Mouse (Mus musculus): ENCODE measurements around the gene Cerkl.

Cerkl gene

DNA sequence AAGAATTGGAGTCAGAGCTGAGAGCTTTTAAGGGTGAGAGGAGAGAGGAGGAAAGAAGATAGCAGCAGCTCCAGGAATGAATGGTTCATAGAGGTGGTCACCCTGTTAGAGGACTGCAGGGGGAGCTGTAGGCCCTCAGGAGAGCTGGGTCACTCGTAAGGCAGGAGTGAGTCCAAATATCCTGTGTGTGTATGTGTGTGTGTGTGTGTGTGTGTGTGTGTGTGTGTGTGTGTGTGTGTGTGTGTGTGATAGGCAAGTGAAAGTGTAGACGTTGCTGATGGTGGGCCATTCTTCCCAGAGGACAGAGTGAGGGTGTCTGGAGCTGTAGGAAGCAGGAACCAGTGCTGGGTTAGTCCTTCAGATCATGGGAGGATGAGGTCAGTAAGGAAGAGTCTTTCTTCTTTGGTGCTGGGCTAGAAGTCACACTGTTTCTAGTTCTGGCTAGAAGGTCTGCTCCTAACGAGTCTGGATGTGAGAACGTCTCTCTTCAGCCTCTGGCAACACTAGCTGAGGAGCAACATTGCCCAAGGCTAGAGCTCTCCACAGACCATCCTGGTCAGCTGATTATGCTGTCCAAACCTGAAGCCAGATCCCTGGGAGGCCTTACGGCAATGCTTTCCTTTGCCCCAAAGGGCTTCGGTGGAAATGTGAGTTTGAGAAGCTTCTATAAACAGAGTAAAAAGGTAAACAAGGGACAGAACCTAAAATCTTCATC, 83.9 kb downstream of the Cerkl start:
- no peak for DNase-seq (ENCODE audit: low spot score in 2 of 2)

DNA sequence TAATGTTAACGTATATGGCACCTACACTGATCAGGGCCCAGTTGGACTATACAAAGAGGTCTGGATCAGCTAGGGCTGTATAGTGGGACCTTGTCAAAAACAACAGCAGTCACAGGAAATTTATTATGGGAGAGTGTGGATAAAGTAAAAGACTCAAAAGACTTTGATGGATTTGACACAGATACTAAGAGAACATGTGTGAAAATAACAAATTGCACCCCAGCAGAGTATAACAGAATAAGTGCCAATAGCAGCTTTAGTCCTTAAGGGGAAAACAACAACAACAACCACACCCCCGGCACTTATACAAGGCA, 84.5 kb downstream of the Cerkl start:
- no peak for DNase-seq (ENCODE audit: low spot score in 2 of 2)

DNA sequence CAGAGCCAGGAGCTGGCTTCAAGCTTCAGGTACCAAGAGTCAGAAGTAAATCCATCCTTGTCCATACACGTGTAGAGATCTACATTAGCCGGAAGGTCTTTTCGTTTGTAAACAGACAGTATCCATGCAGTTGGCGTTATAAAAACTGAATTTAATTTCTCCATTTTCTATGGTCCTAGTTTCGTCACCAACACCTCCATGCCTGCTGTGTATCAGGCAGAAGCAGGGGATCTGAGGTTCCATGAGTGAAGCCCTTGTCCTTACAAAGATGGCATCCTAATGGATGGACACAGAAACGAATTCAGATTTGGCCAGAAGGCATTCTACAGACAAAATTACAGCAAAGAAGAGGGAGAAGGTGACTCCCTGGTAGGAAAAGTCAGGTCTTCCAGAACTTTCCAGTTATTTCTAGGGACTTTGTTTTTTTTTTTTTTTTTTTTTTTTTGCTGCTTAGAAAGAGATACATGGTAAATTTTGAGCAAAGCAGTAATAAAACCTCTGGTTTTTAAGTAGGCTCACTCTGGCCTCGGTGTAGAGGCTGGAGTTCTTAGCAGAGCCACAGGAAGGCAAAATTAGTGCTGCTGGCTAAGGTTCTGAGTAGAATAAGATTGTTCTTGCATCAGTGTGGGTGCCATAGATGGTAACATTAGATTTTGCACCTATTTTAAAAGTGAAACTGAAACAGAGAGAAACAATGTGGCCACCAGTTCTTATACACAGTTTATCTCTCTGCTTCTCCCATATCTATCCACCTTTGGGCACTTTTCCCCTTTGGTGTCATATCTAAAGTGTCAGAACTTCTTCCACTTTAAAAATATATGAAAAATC, 85.0 kb downstream of the Cerkl start:
- DNase-seq (ENCODE audit: low spot score in 2 of 2), result no peak

DNA sequence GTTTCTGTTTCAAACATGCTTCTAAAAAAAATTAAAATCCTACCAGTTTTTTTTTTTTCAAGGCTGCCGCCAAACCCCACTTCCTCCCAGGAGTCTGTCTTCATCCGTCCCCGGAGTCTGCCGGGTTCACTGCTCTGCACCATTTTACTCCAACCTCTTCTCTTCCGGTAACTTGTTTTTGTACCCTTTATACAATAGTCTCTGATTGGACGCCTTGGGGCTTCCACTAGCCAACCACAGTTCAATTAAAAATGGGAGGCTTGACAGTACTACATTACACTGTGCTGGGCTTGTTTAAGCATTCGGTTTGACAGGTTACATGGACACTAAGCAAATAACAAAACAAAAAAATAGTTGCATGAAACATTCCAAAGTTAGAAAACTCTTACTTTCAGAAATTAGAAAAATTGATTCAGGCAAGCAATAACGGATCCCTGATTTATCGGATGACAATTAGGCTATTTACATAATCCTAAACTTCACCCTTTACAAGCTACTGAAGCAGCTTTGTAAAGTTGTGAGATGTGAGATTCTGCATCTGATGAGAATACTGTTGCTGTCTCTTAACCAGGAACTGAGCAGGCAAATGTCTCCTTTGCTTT, 85.8 kb downstream of the Cerkl start:
- no peak for DNase-seq (ENCODE audit: low spot score in 2 of 2)

DNA sequence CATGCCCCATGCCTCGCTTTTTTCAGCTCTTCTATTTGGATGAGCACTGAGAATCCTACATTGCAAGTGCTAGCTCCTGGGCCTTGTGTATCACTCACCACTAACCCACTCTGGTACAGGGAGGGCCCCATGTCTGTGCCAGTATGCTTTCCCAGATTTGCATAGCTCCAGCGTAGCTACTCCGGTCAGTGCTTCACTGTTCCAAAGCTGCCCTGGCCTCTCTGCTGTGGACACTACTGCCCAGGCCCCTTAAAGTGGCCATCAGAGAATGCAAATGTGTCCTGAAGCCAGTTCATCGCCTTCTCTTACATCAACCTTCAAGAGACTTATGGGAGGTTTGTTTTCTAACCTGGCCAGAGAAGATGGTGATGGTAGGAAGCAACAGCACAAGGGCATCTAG, 86.7 kb downstream of the Cerkl start:
- no peak for DNase-seq (ENCODE audit: low spot score in 2 of 2)

DNA sequence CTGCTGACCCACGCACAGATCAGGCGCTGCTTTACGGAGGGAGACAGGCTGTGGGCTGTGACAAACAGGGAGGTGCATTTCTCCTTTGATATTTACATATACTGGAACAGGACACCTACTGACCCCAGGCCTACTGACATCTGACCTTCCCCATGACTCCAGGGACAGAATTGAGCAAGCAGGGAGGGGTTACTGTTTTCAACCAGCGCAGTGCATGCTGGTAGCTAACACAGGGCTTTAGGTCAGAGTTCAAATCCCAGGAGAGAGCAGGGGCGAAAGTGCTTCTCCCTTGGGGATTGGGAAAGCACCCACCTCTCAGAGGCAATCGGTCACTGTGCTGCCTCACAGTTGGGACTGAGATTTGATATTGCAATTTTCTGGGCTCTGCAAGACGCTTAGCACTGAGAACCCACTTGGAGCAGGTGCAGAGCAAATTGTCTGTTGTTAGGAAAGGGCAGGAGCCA, 87.5 kb downstream of the Cerkl start:
- no peak for DNase-seq (ENCODE audit: low spot score in 2 of 2)

DNA sequence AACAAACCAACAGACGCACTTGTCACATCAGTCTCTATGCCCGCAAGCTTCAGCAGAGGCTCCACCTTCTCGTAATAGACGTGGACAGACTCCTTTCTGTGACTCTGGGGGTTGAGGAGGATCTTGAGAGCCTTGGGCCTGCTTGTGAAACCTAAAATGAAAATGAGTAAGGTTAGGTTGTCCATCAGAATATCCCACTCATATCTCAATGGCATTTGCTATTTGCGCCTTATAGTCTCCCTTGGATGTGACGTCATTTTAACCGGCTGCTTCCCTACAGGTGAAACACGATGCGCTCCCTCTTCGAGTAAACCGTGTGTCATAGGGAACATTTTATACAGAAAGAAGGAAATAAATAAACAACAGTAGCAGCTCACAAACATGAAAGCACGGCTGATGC, 87.9 kb downstream of the Cerkl start:
- DNase-seq (ENCODE audit: low spot score in 2 of 2), result no peak

DNA sequence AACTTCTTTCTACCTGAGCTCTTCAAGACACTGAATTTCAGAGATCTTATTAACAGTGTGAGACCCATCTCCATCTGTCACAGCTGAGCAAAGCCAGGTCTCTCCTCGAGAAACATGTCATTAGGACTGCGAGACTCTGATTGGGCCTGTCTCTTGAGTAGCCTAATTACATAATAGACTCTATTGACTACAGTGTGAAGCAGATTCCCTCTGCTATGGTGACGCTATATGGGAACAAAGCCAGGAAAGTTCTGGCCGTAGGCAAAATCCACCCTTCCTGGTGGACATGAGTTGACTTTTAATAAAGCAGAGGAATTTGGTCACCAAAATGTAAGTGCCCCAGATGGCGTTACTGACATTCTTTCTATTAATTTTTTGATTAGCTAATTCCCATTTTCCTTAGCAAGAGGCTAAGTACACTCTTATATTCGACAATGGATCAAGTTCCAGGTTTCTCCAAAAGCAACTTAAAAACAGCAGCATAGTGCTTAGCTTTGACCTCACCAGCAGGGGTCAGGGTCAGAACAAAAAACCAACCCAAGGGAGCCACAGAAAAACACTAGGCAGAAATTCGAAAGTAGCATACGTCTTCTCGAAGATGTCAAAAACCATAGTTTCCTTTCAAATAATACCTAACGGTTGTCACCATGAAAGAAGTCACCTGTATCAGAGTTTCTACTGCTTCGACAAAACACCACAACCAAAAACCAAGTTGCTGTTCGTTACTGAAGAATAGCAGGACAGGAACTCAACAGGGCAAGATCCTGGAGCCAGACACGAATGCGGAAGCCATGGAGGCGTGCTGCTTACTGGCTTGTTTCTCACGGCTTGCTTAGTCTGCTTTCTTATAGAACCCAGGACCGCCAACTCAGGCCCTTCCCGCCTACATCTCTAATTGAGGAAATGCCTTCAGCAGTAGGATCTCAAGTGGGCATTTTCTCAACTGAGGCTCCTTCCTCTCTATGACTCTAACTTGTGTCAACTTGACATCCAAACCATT, 88.8 kb downstream of the Cerkl start:
- DNase-seq (ENCODE audit: low spot score in 2 of 2), result no peak

DNA sequence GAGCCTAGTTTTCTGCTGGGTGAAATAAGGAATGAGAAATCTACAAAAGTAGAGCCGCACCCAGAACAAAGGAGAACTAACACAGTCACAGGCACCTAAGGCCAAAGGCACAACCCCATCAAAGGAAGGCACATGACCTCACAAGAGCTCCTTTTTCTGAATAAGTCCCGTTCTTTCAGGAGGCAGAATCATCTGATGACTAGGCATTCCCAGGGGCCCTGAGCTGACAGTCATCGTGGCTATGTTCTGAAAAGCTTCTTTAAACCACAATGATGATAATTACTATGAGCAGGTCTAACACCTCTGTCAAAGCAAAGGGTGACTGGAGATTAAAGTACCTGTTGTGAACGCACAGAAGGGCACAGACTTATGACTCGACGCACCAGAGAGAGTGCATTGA, 92.7 kb downstream of the Cerkl start:
- no peak for DNase-seq (ENCODE audit: low spot score in 2 of 2)

DNA sequence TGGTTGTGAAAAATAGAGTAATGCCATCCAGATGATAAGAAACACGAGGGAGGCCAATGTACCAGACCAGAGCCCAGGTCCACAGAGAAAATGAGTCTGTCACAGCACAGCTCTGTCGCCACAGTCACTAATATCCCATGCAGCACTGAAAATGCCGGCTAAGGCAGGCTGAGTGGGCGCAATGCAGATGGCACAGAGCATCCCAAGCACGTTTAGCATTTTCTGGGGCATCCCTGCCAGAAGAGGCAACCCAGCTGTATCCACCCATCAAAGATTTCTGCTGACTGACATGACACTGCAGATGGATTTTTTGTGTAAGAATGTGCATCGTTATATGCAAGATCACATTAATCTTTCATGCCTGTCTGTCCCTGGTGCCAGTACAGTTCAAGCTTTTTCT, 94.6 kb downstream of the Cerkl start:
- no peak for DNase-seq (ENCODE audit: low spot score in 2 of 2)

DNA sequence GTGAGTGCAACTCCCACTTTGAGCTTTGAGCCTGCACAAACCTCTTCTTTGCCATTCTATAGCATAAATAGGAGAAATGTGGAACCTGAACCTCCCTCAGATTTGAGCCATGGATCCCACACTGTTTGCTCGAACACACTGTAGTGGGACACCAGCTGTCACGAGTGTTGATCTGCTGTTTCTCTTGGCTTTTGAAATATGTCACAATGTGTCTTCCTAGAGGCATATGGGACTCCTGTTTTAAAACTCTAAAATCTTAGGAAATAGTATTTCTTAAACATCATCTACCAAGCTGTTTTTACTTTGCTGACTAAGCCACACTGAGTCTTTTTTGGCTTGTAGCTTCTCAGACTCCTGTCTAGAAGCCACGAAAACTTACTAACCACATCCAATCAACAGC, 98.8 kb downstream of the Cerkl start:
- no peak for DNase-seq (ENCODE audit: low spot score in 2 of 2)

DNA sequence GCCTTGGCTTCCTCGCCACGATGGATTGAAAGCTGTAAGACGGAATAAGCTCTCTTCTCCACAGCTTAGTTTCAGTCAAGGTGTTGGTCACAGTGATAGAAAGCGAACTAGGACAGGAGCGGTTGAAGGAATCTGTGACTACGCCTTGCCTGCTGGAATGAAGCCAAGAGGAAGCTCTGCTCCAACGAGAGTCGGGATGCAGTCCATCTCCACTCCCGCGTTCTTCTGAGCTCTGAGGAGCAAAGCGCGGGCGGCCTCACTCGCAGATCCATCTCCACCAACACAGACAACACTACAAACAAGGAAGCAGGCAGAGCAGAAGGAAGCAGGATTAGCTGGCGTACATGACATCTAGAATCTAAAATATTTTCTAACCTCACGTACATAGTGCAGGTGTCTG, 101.8 kb downstream of the Cerkl start:
- DNase-seq (ENCODE audit: low spot score in 2 of 2), result no peak

DNA sequence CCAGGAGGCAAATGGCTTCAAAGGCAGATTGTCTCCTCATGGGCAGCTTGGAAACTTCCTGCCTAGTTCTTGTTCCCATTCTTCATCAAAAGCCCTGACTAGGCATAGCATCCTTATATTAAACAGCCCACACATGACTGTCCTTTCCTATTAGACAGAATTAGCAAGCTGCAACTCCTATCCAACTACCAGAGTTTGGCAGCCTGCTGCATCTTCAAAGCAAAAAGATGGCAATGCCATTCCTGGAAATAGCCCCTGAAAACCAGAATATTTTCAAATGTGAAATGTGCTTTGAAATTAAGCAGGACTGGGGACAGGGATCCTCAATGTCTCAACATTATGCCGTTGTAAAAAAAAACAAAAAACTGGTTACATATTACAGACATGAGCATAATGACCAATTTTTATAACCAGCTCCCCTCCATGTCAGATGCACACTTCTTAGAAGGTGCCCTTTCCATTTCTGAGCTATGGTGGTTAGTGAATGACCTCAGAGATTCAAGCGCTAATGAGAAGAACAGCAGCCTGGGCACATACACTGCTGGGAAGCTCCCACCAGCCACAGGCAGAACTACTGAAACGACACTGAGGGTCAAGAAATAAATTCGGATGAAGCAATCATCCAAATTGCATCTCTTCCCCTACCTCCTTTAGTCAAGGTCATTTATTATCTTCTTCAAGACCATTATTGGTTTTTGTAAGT, 104.3 kb downstream of the Cerkl start:
- no peak for DNase-seq (ENCODE audit: low spot score in 2 of 2)

DNA sequence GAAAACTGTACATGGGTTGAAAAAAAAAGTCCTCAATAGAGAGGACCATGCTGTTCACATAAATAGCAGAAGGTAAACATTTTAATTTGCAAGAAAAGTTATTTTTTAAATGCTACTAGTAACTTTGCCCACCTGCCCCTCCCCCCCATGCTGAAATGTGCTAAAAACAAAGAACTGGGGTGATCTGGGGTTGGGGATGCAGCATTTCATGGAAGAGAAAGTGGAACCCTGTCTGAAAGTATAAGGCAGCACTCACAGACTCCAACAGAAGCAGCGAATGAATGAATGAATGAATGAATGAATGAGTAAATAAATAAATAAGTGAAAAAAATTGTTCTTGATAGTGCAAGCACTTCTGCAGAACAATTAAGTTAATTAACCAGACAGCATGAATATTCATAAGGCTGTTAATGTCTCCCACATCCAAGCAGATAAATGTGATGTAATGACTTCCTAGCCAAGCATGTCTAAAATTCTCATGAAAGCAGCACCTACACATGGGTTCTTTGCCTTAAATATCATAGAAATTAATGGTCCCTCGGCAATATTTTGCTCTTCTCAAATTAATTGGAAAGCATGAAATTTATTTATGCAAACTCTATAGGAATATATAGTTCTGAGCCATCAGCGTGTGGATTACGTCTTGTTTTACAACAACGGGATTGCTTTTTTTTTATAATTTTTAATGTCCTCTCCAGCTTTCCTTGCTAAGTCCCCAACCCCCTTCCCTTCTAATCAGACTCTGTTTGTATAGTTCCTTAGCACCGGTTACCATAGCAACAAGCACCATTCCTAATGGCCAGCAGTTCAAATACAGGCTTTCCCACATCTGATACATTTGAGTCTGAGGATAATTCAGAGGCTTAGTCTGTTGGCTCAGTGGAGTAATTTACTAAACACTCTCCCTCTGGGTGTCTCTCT, 105.1 kb downstream of the Cerkl start:
- no peak for DNase-seq (ENCODE audit: low spot score in 2 of 2)

DNA sequence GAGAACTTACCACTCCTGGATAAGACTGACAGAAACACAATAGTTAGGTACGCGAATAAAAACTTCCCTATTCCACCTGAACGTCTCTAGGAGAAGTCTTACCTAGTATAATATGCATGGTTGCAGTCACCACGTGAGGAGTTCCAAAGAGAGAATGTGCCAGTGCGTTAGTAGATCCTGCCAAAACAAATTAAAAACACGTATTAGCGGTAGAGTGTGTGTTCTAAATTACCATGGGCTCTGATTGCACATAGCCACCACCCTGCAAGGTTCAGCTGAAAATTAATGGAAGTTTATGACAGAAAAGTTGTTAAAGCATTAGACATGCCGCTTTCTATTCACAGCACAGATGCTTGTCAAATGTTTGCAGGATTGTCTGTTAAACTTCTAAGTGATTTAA, 113.5 kb downstream of the Cerkl start:
- DNase-seq (ENCODE audit: low spot score in 2 of 2), result no peak

DNA sequence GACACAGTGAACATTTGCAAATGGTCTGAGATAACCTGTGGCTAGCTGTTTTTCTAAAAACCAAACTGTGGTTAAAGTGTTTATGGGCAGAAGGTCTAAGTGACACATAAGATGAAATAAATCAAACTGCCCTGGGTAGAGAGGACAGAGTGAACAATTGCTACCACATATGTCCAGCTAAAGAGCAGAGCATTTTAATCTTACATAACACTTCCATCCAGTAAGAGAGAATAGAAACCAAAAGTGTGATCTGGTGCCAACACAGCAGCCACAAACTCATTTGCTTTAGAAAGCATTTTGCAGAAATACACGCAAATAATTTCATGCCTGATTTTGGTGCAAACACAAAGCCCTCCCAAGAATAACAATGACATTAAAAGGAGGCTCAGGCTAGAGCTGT, 117.6 kb downstream of the Cerkl start:
- DNase-seq (ENCODE audit: low spot score in 2 of 2), result no peak

DNA sequence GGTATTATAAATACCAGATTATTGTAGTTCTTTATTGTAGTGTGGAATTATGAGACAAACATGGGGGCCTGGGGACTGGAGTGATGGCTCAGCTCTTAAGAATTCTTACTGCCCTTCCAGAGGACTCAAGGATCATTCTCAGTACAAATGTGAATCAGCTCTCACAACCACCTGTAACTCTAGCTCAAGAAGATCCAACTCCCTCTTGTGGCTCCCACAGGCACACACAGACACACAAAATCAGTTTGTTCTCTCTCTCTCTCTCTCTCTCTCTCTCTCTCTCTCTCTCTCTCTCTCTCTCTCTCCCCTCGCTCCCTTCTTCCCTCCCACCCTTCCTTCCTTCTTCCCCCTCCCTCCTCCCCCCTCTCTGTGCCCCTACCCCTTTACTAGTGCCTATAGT, 120.4 kb downstream of the Cerkl start:
- no peak for DNase-seq (ENCODE audit: low spot score in 2 of 2)

DNA sequence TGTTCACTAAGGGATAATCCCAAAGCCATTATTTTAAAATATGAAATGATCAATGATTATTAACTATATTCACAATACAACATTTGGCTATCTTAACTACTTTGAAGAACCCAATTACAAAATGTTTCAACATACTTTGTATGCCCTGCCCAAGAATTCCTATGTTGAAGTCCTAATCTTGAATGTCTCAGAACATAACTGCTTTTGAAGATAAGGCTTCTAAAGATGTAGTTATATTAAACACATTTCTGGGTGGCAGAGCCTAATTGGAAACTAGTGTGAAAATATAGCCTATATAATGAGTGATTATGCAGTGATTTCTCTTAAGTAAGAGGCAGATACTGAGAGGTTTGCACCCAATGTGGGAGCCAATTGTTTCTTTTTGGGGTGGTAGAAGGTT, 121.9 kb downstream of the Cerkl start:
- no peak for DNase-seq (ENCODE audit: low spot score in 2 of 2)

DNA sequence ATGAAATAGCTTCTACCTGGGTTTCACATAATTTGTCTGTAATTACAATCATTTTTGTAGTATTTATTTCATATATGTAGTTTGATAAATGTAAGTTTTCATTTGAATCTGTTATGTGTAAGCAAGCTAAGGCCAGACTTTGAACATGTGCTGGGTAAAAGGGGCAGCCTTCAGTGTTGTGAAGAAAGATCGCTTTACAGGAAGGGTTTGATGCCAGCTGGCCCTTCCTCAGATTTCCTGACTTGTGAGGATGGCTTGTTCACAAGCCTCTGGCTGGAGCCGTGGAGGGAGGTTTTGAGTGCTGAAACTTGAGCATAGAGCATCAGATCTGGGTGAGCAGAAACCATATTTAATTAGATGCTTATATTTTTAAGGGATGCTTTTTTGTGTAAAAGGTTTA, 128.5 kb downstream of the Cerkl start:
- no peak for DNase-seq (ENCODE audit: low spot score in 2 of 2)

DNA sequence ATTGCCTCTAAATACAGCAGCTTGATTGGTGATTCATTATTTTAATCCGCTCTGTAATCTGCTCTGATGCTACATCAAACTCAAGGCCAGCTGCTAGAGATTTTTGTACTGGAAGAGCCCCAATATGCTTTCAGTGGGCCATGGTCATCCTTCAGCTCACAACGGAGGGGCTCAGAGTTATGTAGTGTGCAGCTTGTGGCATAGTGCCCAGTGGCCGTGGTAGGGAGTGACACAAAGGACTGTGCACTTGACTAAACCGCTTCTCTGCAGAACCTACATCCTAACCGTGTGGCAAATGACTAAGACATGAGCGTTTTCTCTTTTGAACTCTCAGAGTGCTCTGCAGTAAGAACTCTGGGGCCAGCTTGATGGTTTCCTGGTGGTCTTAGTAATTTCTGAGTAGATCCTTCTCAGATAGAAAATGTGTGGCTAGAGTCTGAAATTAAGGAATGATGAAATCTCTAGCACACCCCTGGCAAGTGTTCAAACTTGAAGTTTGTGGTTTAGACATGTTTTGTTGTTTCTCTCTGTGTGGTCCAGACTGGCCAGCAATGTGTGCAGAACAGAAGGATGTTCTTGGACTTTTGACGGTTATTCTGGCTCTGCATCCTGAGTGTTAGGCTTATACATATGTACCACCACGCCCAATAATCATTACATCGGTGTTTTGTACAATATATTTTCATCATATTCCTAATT, 140.3 kb downstream of the Cerkl start:
- DNase-seq (ENCODE audit: low spot score in 2 of 2), result no peak

All from frontal cortex, postnatal 25 days (tissue).